ENCODE assay signal across 11 mouse cellular contexts in genomic region chr4:53177696-53178095, GRCm38 (mm10).
"Had no signal": no experiment of that assay in that cellular context is flagged by ENCODE, and none has a peak within 500 bp of the region (broad histone marks: within the 10 kb centered on the region; RNA-seq: fewer than 3 reads in every experiment).

No protein-coding gene starts in this region.

- DNase-seq: gastrocnemius, postnatal 14 days; gastrocnemius, postnatal 36 days; heart, adult 18-20 months; heart, postnatal 14 days; heart, postnatal 36 days; kidney, adult 11 months; kidney, adult 2 months; kidney, adult 9 months; kidney, postnatal 36 days; layer of hippocampus, adult 9-11 months; layer of hippocampus, postnatal 36 days had no signal
